Mouse (Mus musculus): ENCODE results near the gene Stx8.

The Stx8 gene

GRCm38 (mm10) chr11:68228941-68229665 is 263.1 kb downstream of the Stx8 start:
- no peak for DNase-seq (ENCODE audit: low spot score)

- DNase-seq (ENCODE audit: low spot score), result no peak
Measured at GRCm38 (mm10) chr11:68231558-68231957, 265.6 kb downstream of the Stx8 start.

- no peak for DNase-seq (ENCODE audit: low spot score)
Measured at GRCm38 (mm10) chr11:68233469-68233965, 267.5 kb downstream of the Stx8 start.

GRCm38 (mm10) chr11:68239756-68240155 is 273.8 kb downstream of the Stx8 start:
- DNase-seq (ENCODE audit: low spot score), result no peak

- DNase-seq (ENCODE audit: low spot score), result no peak
Measured at GRCm38 (mm10) chr11:68244254-68244991, 278.4 kb downstream of the Stx8 start.

- no peak for DNase-seq (ENCODE audit: low spot score)
Measured at GRCm38 (mm10) chr11:68244992-68245261, 278.9 kb downstream of the Stx8 start.

- no peak for DNase-seq (ENCODE audit: low spot score)
Measured at GRCm38 (mm10) chr11:68247897-68248296, 281.9 kb downstream of the Stx8 start.

- no peak for DNase-seq (ENCODE audit: low spot score)
Measured at GRCm38 (mm10) chr11:68250106-68250505, 284.1 kb downstream of the Stx8 start.

- no peak for DNase-seq (ENCODE audit: low spot score)
Measured at GRCm38 (mm10) chr11:68253531-68253930, 287.5 kb downstream of the Stx8 start.
